Mouse (Mus musculus) Patski (cell line): Measurements from ENCODE around the gene Golgb1. TPM values are rescaled to one million over a fixed set of nuclear protein-coding genes. Genes with fewer than 3 reads are reported as not detected.
"Not testable (repeated sequence)": the region's sequence is repeated elsewhere in the genome, so short reads cannot be mapped to it uniquely, and the experiment has no call there.

ENCODE experiments used
- ATAC-seq: fragments of 100-300 bp; one replicate; pipeline ENCODE4 v1.8.0; 2021
- CTCF ChIA-PET: fragments of 350-600 bp; sonication (Branson Sonifier 250); formaldehyde crosslinking; loops from one replicate; lab custom pipeline; 2022; ENCODE audit warnings: inconsistent platforms; lab: Charles Lee
- POLR2A ChIA-PET: fragments of 350-600 bp; sonication (Branson Sonifier 250); formaldehyde crosslinking; loops from one replicate; lab custom pipeline; 2022; ENCODE audit warnings: antibody characterized with exemption, inconsistent platforms; lab: Charles Lee
- DNase-seq: peaks from one replicate; pipeline ENCODE4 v3.0.0-alpha.2; 2011; ENCODE audit warnings: low read depth, low spot score
- H3K27me3 ChIP-seq: fragments of 371-371 bp; one replicate; pipeline ENCODE4 v1.5.1; 2021
- CTCF ChIP-seq: fragments of 100-300 bp; IDR thresholded peaks from one replicate; pipeline ENCODE4 v1.5.1; 2021
- in situ Hi-C: fragments of 300-500 bp; cut with MboI; formaldehyde crosslinking; loops from 3 replicates; pipeline ENCODE4 v1.11.1; 2018; ENCODE audit warnings: low pct_unique_long_range_greater_than_20kb, mixed read lengths
- polyA plus RNA-seq: library from polyadenylated mRNA; unstranded; gene quantifications from one replicate; pipeline ENCODE4 v1.2.3, GENCODE M21; 2021

The Golgb1 gene
- 47.0 TPM for polyA plus RNA-seq

DNA sequence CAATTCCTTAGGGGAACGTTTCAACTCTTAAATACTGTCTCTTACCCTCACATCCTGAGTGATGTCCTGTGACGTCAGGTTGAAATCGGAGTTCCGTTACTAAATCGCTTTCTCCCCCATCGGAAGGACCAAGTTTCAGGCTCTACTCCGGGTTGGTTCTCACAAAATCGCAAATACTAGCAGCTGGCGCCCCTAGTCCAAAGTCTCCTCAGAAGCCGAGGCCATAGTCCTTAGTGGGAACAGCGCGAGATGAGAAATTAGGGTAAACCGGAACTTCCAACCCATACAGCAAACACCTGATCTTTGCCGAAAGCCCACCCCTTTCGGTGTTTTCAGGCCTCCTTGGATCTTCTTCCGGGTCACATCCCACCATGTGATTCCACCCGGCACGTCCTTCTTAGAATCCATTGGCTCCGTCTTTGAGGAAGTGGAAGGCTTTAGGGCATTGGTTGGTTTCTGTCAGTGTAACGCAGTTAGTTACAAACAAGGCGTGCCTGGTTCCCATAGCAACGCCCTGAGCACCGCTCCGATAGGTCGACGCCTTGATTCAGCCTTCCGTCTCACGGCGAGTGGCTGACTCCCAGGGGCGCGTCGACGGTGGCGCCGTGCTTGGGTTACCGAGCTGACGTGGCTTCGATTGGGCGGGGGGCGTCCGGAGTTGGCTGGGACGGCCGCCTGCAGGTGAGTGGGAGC lies at the start of gene Golgb1, which contains the start of gene Eaf2:
Gene Golgb1, plus strand, starts transcription at position 558 of the 693 bp plus-strand sequence.
Gene Eaf2, minus strand, starts transcription at position 421 of the 693 bp plus-strand sequence.
- ATAC-seq (peak; percentile 99), DNase-seq (peak; percentile 99)
- ChIA-PET POLR2A (no interaction called here), CTCF (no interaction called here)
- in situ Hi-C loops = no loop called here
- TF ChIP-seq CTCF = no peak
- H3K27me3 ChIP-seq = no peaks in the 10 kb centered on the region

- in situ Hi-C loops = no loop called here
- ChIA-PET POLR2A (no interaction called here), CTCF (no interaction called here)
- TF ChIP-seq CTCF = no peak
- peaks cover 8% of the 10 kb centered on the region for H3K27me3 ChIP-seq
- no peak for DNase-seq
- ATAC-seq = peak; percentile 58
Measured at GRCm38 (mm10) chr16:36827611-36828053, 47.3 kb upstream of the Golgb1 start.

- in situ Hi-C loops = no loop called here
- H3K27me3 ChIP-seq = peaks cover 8% of the 10 kb centered on the region
- DNase-seq (no peak), ATAC-seq (peak; percentile 98)
- ChIA-PET CTCF (no interaction called here), POLR2A (interaction anchor here (1.1 kb wide), 1 partner anchor 9 kb away, joined by 4 read pairs; no protein-coding TSS in a partner anchor)
- TF ChIP-seq CTCF = no peak
Measured at GRCm38 (mm10) chr16:36828054-36828786, 46.7 kb upstream of the Golgb1 start, which contains the start of gene Iqcb1. TSS of gene Iqcb1 (plus strand) at chr16:36828385.

GRCm38 (mm10) chr16:36828820-36829219 lies 46.1 kb upstream of the Golgb1 start:
- no peak for ATAC-seq
- TF ChIP-seq CTCF = no peak
- ChIA-PET POLR2A (interaction anchor here (1.1 kb wide), 1 partner anchor 9 kb away, joined by 4 read pairs; no protein-coding TSS in a partner anchor), CTCF (no interaction called here)
- in situ Hi-C loops = no loop called here
- peaks cover 8% of the 10 kb centered on the region for H3K27me3 ChIP-seq
- no peak for DNase-seq

GRCm38 (mm10) chr16:36846894-36847293 lies 28.0 kb upstream of the Golgb1 start:
- CTCF ChIA-PET, DNase-seq, POLR2A ChIA-PET, ATAC-seq, H3K27me3 ChIP-seq, in situ Hi-C loops: not testable (repeated sequence)

DNA sequence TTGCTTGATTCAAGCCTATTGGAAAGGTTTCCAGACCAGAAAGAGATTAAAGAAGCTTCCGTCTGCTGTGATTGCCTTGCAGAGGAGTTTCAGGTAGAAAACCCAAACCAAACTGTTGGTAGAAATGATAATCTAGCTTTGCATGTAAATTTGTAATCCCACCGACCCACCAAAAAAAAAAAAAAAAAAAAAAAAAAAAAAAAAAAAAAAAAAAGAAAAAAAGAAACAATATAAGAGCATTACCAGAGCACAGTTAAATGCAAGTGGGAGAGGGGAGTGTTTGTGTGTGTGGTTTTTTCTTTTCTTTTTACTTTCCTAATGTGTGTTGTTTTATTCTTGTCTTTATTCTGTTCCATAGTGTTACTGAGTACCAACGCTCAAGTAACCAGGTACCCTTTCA lies 23.7 kb upstream of the Golgb1 start:
- in situ Hi-C loops = no loop called here
- POLR2A ChIA-PET = no interaction called here
- ATAC-seq (no peak), DNase-seq (no peak)
- CTCF ChIA-PET = interaction anchor here (1.0 kb wide), 1 partner anchor 9 kb away, joined by 3 read pairs; no protein-coding TSS in a partner anchor
- H3K27me3 ChIP-seq = no peaks in the 10 kb centered on the region
- no peak for TF ChIP-seq CTCF

DNA sequence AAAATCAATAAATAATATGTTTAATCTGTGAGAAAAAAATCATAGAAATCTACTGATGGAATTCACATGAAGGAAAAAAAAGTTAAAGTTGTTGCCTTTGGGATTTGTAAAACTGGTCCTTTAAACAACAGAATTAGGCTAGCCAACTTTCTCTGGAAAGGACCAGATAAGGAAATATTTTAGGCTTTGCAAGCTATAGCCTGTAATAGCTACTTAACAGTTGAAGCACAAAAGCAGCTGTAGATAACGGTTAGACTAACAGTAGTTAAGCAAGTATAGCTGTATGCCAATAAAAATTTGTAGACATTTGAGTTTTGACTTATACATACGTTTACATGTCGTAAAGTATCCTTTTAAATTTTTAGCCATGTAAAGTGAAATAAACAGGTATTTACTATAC lies 11.4 kb upstream of the Golgb1 start:
- ChIA-PET POLR2A (no interaction called here), CTCF (interaction anchor here (1.4 kb wide), 1 partner anchor 13 kb away, joined by 3 read pairs; no protein-coding TSS in a partner anchor)
- no peak for ATAC-seq
- DNase-seq = no peak
- TF ChIP-seq CTCF = no peak
- in situ Hi-C loops = no loop called here
- H3K27me3 ChIP-seq = no peaks in the 10 kb centered on the region

DNA sequence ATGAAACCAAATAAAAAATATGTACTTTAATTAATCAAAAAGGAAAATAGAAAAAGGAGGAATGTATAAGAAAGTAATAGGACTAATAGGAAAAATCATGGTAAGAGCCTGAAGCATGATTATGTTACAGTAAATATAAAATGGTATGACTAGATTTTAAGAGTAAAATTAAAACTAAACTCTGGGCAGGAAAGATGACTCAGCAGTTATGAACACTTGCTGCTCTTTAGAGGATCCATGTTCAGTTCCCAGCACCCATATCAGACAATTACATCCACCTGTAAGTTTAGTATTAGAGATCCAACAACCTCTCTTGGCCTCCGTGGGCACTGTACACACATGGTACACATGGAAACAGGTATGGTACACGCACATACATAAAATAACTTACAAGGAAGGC lies 5.5 kb upstream of the Golgb1 start:
- ChIA-PET POLR2A (no interaction called here), CTCF (interaction anchor here (0.6 to 1.9 kb wide), 2 partner anchors 8 to 9 kb away, joined by 3 to 6 read pairs; no protein-coding TSS in a partner anchor)
- ATAC-seq (no peak), DNase-seq (no peak)
- in situ Hi-C loops = no loop called here
- TF ChIP-seq CTCF = no peak
- no peaks in the 10 kb centered on the region for H3K27me3 ChIP-seq

DNA sequence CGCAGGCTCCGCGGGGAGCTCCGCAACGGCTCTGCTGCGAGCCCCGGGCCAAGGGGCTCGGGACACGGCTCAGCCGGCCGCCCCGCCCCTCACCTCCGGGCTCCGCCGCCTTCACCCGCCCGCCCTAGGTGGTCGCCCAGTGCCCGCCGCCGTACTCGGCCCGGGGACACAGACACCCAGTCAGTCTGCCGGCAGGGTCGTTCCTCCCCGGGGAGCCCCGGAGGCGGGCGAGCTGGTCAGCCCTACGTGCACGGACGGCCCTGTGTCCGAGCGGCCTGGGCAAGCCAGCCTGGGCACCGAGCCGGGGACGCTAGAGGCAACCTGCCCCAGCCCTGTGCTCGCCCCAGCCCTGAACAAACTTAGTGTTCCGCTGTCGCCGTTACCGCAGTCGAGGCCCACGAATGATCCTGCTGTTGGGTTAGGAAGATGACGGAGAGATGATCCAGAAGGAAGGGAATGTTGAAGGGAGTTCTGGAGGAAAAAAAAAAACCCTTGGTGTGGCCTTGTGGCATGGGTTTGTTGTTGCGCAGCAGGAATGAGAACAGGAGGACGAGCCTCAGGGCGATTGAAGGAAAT lies 424 bp downstream of the Golgb1 start:
- DNase-seq (no peak), ATAC-seq (peak; percentile 24)
- POLR2A ChIA-PET = no interaction called here
- CTCF ChIA-PET = no interaction called here
- in situ Hi-C loops = no loop called here
- no peaks in the 10 kb centered on the region for H3K27me3 ChIP-seq
- TF ChIP-seq CTCF = no peak

DNA sequence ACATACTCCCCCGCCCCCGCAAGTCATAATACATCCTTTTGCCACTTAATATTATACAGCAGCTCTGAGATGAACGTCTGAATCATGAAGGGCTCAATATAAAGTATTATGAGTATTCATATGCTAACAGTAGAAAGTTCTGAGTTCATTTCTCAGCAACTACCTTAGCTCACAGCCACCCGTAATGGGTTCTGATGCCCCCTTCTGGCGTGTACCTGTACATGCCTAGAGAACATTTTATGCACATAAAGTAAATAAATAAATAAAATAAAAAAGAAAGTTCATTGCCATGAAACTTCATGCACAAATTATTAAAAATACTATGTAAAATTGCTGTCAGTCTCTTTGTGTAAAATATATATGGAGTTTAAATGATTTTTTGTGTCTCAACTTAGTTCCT lies 2.4 kb downstream of the Golgb1 start:
- POLR2A ChIA-PET = no interaction called here

More for the DNA sequence above, 2.4 kb downstream of the Golgb1 start:
- no peak for DNase-seq
- ATAC-seq = no peak
- CTCF ChIA-PET = interaction anchor here (0.7 to 1.6 kb wide), 6 partner anchors 8 to 38 kb away, joined by 3 to 4 read pairs (median 3); no protein-coding TSS in a partner anchor
- H3K27me3 ChIP-seq = no peaks in the 10 kb centered on the region
- in situ Hi-C loops = no loop called here
- peak; percentile 43 for TF ChIP-seq CTCF
